14 mouse cellular contexts compared by ENCODE assay signal in the genomic region with DNA sequence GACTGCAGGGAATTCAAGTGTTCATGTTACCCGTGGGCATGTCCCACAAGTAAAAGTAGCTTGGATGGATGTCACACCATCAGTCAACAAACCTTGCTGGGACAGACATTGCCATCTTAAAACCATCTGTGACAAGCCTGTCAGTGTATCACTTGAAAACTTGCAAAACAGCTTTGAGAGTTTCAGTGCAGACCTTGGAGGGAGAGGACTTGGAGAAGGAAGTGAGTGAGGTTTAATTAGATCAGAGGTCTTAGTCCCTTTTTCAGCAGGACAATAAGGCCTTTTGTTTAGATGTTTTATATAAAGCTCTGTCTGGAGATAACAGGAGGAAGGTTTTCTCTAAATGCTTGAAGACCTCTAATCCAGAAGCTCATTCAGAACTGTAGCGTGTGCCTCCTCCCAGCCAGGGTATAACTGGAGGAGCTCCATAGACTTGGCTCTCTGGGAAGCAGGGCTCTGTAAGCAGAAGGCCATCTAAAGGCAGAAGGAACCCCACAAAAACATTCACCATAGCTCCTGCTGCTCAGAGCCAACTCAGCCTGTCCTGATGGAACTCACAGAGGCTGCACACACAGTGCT. TPM values are rescaled to one million over a fixed set of nuclear protein-coding genes. Genes with fewer than 3 reads are reported as not detected.
ATAC-seq and TF ChIP-seq lines count a peak whose summit lies in the region.
"Not testable (repeated sequence)": the region's sequence is repeated elsewhere in the genome, so short reads cannot be mapped to it uniquely, and the experiment has no call there.
"Had no signal": no experiment of that assay in that cellular context is flagged by ENCODE, and none has a peak within 500 bp of the region (broad histone marks: within the 10 kb centered on the region; RNA-seq: fewer than 3 reads in every experiment).

No protein-coding gene starts in this region.

- H3K4me3 ChIP-seq in intestine, embryonic 15.5 days (replicated peaks); intestine, postnatal 0 days (ENCODE audit: low read depth, low read length): not testable (repeated sequence)

- ATAC-seq in cerebellum, adult (ENCODE audit: insufficient number of reproducible peaks, low FRiP score, low TSS enrichment), result 0 out of 2 replicates have a peak, but pooled peaks have one; percentile 28
- ATAC-seq in granulocyte monocyte progenitor cell, adult 5-6 weeks (replicated peaks; ENCODE audit: poor library complexity, severe bottlenecking), result peak; percentile 31; the same call in 1 of the 2 replicates
- ATAC-seq in intestine, embryonic 15.5 days, result peak; percentile 73
- ATAC-seq in intestine, postnatal 0 days, result peak; percentile 81
- peak; percentile 38; the same call in 1 of the 2 replicates for ATAC-seq in megakaryocyte progenitor cell, adult 5-6 weeks (replicated peaks; ENCODE audit: poor library complexity)

- not testable (repeated sequence) for H3K4me2 ChIP-seq in intestine, embryonic 15.5 days (replicated peaks); intestine, postnatal 0 days (replicated peaks; ENCODE audit: low read depth)

- not testable (repeated sequence) for H3K9me3 ChIP-seq in intestine, embryonic 15.5 days; intestine, postnatal 0 days (ENCODE audit: control insufficient read depth)

- not testable (repeated sequence) for TF ChIP-seq CTCF in intestine, postnatal 0 days (IDR thresholded peaks at IDR 0.05; ENCODE audit: low read depth)

- not testable (repeated sequence) for H3K9ac ChIP-seq in intestine, embryonic 15.5 days; intestine, postnatal 0 days (ENCODE audit: low read depth, low read length)

- H3K4me1 ChIP-seq in intestine, embryonic 15.5 days (replicated peaks); intestine, postnatal 0 days (replicated peaks; ENCODE audit: control insufficient read depth, insufficient read depth, low read length): not testable (repeated sequence)

- 50% methylated on average over 1 of the region's 2 CpGs for WGBS in intestine, embryonic 15.5 days
- WGBS in intestine, postnatal 0 days, result no CpG with 5 or more reads among the region's 2 CpGs

- H3K36me3 ChIP-seq in intestine, embryonic 15.5 days; intestine, postnatal 0 days (ENCODE audit: control insufficient read depth, insufficient read depth): not testable (repeated sequence)

- H3K27me3 ChIP-seq in intestine, embryonic 15.5 days (replicated peaks); intestine, postnatal 0 days (replicated peaks; ENCODE audit: control insufficient read depth, insufficient read depth, low read length): not testable (repeated sequence)

- not testable (repeated sequence) for H3K27ac ChIP-seq in intestine, embryonic 15.5 days; intestine, postnatal 0 days (ENCODE audit: low read depth, low read length)

RNA-seq across cellular contexts. Expression of a gene that starts 24.1 kb away (rescaled TPM):
- not detected in 2 replicates for total RNA-seq in granulocyte monocyte progenitor cell, adult 5-6 weeks (2014; fragmentation: Nextera tagmentation)
- total RNA-seq in granulocyte monocyte progenitor cell, adult 5-6 weeks (2017), result not detected in 2 replicates
- polyA plus RNA-seq in intestine, embryonic 15.5 days (2015; fragmentation: Nextera tagmentation; extraction: Ambion mirVana), result 15.4 and 18.5 TPM in 2 replicates
- polyA plus RNA-seq in intestine, postnatal 0 days (2015; fragmentation: Nextera tagmentation; extraction: Ambion mirVana), result 12.2 and 14.6 TPM in 2 replicates
- not detected in 2 replicates for total RNA-seq in megakaryocyte progenitor cell, adult 5-6 weeks (2015)
- total RNA-seq in megakaryocyte progenitor cell, adult 5-6 weeks (2017), result 0.10 and 0.12 TPM in 2 replicates
- total RNA-seq: adrenal gland, adult 18-20 months; adrenal gland, postnatal 14 days; common myeloid progenitor, adult 5-6 weeks had no signal
- polyA plus RNA-seq: activated CD4-positive, CD25-positive, alpha-beta regulatory T cell, adult 4 months; CD4-positive, CD25-positive, alpha-beta regulatory T cell, adult 4 months; erythroblast, embryonic 14.5 days; forebrain, embryonic 10.5 days; forebrain, embryonic 14.5 days; G1E had no signal

RNA-seq across cellular contexts. Expression of a gene that starts 30.8 kb away (rescaled TPM):
- total RNA-seq in granulocyte monocyte progenitor cell, adult 5-6 weeks (2014; fragmentation: Nextera tagmentation), result 0.88 and 1.4 TPM in 2 replicates
- total RNA-seq in granulocyte monocyte progenitor cell, adult 5-6 weeks (2017), result 0.82 and 1.1 TPM in 2 replicates
- polyA plus RNA-seq in intestine, embryonic 15.5 days (2015; fragmentation: Nextera tagmentation; extraction: Ambion mirVana), result 6.5 and 7.0 TPM in 2 replicates
- polyA plus RNA-seq in intestine, postnatal 0 days (2015; fragmentation: Nextera tagmentation; extraction: Ambion mirVana), result 3.1 and 3.8 TPM in 2 replicates
- 0.85 and 1.4 TPM in 2 replicates for total RNA-seq in megakaryocyte progenitor cell, adult 5-6 weeks (2015)
- total RNA-seq in megakaryocyte progenitor cell, adult 5-6 weeks (2017), result 1.4 and 2.1 TPM in 2 replicates
- polyA plus RNA-seq: G1E had no signal

Comparison
In these comparisons a context has a peak if more than half of its experiments do, and no peak if none do; other contexts are left out.
1. ATAC-seq: peak in every context shown above with its lines; median percentile 81 in intestine, postnatal 0 days; 73 in intestine, embryonic 15.5 days; 38 in megakaryocyte progenitor cell, adult 5-6 weeks; 31 in granulocyte monocyte progenitor cell, adult 5-6 weeks; 28 in cerebellum, adult.